Mouse (Mus musculus): ENCODE measurements around the gene Polr1d.
A peak's percentile ranks its signal among the peaks of the same experiment; 100 is the strongest.

Polr1d gene

DNA sequence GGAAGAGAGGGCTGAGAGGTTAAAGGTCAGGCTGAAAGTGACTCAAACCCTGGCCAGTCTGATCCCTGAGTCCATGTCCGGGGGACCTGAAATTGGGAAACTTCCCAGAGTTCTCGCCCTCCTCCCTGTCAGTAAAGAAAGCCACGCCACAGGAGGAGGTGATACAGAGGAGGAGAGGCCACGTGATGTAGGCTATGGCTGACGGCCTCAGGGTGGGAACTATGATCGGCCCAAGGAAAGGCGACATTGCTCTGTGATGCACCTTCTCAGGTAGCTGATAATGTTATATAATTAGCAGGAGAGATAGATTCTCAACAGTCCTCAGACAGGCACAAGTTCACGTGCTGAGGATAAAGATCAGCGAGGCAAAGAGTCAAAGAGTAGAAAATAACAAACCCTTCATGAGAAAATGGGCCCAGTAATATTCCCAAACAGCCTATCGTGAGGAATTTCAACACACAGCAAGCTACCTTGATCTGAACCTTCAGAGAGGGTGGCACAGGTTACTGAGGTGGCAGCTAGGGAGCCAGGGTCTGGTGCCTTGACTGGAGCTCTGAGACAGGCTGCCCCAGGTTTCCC is 20.0 kb upstream of the Polr1d start:
- DNase-seq = no peak

DNA sequence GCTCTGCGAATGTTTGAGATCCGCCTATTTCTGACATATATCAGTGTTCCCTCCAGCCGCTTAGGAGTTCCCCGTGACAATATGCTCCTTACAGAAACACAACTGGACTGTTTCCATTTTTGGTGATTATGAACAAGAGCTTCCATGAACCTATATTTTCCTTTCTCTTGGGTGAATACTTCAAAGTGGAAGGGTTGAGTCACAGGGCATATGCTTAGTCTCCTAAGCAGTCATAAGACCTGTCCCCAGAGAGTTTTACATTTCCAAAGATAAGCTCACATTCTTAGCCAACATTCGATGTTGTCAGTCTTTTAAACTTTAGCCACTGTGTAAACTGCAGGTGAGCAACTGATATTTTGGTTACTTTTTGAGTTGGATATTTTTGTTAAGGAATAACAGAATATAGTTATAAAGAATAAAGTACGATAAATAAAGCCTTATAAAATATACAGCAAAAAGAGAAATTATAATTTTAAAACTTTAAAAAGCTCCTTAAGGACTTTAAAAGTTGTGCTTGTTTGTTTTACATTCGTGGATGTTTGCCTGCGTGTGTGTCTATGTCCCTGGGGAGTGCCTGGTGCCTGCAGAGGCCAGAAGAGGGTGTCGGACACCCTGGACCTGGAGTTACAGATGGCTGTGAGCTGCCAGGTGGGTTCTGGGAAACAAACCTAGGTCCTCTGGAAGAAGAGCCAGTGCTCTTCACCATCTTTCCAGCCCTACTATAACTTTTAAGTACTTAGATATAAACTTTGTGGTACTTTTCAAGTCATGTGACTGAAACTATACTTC is 19.0 kb upstream of the Polr1d start:
- no peak for DNase-seq

DNA sequence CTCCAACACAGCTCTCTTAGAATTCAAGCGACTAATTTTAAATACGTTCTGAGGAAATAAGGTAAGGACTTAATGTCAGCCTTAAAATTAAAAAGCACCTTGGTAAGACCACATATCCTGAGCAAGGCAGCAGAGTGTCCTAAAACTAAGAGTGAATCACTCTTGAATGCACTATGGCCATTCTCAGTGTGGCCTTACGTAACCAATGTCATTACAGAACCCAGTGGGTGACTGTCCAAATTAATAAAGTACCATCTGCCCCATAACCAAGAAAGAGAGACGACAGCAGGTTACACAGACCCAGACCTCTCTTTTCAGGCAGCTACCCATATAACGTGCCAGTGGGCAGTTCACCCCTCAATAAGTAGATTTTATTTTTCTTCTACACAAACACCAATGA is 18.2 kb upstream of the Polr1d start:
- DNase-seq = no peak

DNA sequence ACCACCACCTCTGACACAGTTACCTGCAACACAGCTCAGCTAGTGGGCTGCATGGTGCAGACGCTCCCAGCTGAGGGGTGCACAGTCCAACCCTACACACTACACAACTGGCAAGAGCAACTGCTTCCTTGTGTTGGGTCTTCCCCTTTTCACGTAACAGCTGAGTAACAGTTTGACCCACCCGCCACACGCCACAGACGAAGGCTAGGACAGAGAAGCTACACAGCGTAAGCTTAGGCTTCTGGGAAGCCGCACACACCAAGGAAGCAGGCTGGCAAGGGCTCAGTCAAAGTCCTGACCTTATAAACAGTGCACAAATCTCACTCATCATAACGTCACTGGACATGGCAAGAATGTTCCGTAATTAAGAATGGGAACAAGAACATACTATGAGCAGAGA is 17.5 kb upstream of the Polr1d start:
- no peak for DNase-seq

DNA sequence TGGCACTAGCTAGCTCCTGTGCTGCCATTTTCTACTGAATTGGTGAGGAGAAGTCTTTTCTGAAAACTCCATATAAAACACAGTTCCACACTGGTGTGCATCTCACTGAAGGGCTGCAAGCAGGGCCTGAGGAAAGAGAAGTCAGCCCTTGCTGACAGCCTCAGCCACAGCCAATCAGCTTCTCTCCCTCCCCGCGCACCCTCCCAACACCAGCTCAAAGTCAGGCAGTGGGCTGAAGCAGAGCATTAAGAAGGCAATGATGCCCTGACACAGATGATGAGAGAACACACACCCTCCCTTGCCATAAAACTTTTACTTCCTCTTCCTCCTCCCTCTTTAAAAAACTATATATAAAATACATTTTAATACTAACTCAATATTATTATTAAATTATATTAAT is 16.8 kb upstream of the Polr1d start:
- peak; percentile 58 for DNase-seq

DNA sequence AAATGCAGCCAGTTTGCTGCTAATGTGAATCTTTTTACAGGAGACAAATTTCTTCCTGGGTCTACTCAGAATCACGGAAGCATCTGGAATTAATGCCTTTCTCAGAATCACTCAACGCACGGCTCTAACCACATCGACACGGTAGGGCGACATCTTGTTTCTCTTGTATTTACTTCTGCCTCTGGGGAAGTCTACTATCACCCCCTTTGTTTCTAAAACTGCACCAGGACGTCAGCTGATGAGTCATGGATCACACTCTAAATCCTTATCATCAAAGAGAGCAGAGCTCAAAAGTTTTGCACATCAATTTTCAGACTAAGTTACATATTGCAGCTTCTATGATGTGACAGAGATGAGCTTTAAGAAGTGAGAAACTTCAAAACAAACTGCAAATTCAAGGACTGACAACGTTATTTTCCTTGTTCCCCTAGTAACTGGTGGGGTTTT is 13.6 kb upstream of the Polr1d start:
- DNase-seq = peak; percentile 21

DNA sequence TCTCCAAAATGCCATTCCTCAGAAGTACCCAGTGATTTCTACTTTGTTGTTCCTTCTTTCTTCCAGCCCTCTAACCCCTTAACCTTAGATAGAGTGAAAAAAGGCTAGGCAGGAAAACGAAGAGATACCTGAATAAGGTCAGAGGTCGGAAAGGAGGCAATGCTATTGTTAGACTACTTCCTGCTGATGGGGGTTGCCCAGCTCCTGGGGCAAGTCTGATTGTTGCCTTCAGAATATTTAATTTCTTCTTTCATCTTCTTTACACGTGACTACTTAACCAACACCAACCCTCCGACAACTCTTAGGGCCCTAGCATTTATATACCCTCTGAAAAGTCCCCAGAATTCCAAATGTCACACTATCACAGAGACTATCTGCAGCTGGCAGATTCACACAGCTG is 10.7 kb upstream of the Polr1d start:
- DNase-seq = no peak

DNA sequence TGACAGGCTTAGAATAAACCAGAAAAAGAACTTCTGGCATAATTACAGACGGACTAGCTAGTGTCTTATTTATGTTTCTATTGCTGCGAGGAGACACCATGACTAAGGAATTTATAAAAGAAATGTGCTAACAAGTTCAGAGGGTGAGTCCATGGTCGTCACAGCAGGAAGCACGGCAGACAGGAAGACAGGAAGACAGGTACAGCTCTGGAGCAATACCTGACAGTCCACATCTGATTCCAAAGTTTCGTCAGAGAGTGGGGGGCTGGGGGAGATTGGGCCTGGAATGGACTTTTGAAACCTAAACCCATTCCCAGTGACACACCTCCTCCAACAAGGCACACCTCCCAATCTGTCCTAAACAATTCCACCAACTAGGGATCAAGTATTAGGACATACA is 9.9 kb upstream of the Polr1d start:
- DNase-seq = no peak

DNA sequence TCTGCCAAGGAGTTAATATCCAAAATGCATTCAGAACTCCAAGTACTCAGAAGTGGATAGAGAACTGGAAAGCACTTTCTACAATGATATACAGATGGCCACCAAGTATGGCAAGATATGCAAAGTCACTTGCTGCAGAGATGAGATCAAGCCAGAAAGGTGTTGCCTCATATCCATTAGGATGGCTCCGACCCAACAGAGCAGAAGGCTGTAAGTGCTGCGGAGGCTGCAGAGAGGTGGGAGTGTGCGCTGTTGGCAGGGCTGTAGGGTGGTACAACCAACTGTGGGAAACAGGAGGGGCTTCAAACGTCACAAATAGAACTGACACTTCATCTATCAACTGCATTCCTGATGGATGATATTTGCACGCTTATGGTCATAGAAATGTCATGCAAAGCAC is 8.0 kb upstream of the Polr1d start:
- no peak for DNase-seq

DNA sequence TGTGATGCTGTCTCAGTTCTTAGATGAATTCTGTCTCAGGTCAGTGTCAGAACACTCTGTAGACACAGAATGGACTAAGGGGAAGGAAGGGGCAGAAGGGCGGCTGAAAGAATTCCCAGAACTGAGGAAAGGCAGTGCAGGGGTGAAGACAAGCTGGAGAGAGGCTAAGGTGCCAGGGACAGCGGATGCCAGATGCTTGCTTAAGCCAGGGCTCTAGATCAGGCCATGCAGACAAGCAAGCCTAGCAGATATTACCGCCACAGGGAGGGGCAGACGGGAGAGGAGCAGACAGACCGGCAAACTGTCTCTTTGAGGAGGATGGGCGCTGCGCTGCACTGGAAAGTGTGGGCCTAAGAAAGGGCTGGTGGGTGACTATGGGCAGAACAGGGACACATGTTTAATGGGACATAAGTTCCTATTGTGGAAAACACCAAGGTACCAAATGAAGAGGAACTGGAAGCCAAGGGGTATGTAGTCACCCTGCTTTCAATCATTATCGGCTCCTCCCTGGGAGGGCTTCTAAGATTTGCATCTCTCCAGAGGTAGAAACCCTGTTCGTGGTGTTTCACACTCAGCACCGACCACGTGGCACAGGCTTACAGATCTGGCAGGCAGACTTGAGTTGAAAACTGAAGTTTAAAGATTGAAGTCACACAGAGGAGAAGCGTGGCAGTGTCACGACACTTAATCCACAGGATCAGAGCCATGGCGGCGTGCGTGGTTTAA is 5.9 kb upstream of the Polr1d start:
- no peak for DNase-seq

DNA sequence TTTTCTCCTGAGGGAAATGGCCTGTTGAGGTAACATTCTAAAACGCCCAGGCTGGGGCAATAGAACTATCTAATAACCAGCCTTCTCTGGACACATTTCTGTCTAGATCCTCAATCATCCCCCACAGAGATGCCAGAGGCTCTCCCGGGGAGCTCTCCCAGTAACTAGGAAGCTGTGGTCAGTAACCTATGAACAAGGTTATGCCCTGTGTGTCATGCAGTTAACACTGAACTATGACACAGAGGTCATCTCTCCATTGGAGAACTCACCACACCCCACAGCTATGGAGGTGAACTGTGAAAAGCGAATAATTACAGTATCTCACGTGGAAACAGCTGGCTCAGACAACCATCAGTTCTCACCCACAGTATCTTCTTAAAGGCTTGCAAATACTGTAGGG is 5.0 kb upstream of the Polr1d start:
- DNase-seq = no peak

DNA sequence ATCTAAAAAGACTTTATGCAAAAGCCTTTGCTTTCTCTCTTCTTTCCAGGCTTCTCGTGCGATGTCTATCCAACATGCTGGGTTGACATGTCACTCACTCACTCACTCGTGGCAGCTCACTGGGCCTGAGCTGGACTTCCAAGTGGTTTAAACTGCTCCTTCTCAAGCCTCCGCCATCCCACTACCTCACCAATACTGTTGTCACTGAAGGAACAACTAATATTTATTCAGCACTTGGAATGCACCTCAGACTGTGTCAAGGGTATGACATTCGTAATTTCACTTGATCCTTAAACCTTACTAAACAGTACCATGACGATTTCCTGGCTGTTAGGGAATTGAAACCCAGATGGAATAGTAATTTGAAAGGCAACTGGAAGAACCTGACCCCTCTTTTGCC is 3.0 kb upstream of the Polr1d start:
- DNase-seq = no peak

DNA sequence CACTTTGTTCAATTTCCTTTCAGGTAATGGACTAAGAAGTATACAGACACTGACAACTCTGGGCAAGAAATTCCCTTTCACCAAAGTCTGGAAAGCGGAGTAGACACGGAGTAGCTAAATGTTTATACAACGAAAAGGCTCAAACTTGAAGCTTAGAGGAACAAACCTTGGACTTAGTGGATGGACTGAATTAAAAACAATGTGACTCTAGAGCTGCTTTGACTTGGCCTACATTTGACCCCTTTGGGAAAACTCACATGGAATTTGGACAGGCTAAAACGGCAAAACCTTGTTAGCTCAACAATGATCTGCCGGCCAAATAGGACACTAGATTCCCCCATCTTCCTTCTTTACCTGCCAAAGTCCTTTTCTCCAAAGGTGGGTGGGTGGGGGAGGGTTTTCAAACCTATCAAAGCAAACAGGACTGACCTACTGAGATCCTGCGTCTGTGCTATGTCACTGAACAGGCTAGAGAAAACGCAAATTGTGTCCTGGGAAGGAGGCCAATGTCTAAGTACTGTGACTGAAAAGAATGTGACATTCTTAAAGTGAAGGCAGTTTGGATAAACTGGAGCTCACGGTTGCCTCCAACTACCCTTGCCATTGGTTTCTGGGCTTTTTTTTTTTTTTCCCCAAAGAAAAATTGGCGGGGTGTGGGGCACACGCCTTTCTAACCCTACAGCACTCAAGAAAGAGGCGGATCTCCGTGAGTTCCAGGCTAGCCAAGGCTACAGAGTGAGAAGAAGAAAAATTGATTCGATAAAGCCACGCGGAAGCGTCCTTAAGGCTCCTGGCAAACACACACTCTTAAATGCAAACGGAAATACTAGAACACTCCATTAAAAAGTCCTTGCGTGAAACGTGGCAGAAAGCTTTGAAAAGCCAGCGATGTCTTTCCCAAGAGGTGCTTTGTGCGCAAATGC is 1.5 kb upstream of the Polr1d start:
- no peak for DNase-seq

DNA sequence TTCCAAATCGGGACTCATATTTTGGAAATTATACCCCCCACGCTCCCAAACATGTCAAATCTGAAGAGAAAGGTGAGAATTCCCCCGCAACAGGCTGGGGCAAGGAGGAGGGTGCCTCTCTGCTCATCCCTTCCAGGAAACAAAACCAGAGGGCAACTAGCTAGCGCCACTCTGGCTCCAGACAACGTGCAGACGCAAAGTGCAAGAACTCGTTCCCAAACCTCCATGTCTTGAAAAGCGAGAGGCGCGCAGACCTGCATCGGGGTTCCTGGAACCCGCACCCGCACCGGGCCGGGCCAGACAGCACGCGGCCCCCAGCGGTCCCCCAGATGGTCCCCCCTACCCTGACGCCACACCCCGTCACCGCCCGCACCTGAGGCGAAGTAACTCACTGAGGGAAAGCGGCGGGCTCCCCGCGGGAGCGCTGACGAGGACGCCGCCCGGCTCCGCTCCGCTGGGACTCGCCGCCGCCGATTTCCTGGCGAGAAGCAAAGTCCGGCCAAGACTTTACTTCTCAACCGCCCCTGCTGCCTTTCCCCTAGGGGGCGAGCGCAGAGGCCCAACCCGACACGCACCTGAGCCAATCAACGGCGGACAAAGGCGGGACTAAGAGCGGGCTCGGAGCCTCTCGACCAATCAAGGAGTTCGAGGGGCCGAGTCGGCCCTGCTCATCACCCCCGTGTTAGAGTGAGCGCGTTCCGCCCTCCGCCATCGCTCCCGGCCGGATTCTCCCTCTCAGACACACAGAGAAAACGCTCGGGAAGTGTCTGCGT is 638 bp upstream of the Polr1d start, which contains the start of gene Lnx2:
Gene Lnx2, minus strand, starts transcription at position 561 of the 773 bp plus-strand sequence.
- peak; percentile 98 for DNase-seq

DNA sequence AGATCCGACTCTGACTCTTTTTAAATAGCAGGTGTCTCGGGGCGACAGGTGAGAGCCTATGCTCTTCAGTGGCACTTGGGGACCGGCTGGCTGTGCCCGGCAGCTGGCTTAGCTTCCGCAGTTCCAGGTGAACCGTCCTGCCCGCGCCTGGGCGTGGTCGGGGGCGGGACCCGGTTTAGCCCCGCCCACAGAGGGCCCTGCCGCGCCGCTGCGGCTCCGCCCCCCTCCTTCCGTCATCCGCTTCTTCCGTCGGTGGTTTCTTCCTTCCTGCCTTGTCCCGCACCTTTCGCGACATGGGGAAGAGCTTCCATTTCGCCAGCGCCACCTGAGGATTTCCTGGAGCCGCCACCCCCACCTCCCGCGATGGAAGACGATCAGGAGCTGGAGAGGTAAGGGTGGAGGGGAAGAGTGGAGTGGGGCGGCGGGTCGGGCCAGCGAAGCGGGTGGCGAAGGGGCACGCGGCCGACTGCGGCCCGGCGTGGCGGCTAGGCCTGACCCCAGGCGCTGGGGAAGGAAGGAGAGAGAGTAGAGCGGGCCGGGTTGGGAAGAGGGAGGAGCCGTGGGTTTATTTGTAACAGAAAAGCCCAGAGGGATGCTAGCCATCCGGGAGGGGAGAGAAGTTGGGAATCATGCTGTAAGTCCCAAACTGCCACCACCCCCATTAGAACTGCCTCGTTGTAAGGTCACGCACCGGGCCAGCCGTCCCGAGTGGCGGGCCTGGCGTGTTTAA is 620 bp downstream of the Polr1d start:
- DNase-seq = peak; percentile 97

DNA sequence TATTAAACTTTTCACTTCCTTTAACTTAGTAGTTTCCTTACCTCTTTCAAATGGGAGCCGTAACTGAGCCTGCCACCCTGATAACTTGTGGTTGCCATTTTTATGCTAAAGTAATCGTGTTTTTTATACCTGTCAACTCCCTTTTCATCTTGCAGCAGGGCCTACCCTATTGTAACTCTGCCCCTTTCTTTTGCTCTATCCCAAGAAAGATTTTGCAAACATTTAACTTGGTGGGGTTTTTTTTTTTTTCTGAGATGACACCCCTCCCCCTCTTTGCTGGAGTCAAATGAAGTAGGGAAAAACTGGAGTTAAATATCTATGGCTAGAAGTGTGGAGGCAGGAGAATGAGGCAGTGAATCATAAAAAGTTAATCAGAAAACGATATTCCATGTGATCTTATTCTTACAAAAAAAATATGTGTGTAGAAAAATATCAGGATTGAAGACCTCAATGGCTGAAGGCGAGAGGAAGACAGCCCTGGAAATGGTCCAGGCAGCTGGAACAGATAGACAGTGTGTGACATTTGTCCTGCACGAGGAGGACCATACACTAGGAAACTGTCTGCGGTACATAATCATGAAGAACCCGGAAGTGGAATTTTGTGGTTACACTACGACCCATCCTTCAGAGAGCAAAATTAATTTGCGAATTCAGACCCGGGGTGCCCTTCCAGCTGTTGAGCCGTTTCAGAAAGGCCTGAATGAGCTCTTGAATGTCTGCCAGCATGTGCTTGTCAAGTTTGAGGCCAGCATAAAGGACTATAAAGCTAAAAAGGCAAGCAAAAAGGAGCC is 1.5 kb downstream of the Polr1d start:
- no peak for DNase-seq

DNA sequence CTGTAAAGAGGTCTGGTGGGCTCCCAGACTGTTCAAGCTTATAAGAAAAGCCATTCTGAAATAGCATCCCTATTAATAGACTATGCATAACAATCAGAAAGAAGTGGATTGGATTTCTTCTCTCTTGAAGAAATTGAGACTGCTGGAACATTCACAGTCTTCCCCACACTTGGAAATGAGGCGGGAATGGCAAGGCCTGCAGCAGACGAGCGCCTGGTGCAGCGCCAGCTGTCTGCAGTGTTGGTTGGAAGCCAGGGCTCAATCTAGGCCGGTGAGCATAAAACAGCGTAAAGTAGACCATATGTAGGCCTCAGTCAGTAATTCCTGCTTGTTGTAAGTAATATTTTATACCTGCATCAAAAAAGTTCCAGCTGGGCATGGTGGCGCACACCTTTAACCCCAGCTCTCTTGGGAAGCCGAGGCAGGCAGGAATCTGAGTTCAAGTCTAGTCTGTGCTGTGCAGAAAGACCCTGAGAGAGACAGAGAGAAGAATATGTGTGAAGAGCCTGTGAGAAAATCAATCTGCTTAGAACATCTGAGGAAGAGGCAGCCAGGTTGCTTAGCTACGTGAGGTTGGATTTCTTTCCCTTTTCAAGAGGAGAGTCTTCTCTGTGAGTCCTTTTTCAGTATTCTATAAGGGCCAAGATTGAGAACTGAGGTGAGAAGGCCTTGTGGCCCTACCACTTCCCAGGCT is 8.5 kb downstream of the Polr1d start:
- no peak for DNase-seq

DNA sequence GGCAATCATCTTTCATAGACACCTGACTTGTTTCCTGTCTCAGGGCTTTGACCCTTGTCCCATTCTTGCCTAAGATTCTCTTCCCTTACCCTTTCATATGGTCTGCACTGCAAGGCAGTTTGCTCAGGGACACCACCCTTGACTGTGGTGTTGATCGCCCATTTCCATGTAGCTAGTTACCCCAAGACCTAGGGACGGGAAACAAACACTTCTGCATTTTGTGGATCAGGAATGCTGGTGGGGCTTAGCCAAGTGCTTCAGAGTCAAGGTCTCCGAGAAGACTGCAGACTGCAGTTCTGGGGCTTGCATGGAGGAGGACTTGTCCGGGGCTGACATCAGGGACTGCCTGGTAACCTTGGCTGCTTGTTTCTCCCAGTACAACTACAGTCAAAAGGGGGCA is 10.0 kb downstream of the Polr1d start:
- no peak for DNase-seq

DNA sequence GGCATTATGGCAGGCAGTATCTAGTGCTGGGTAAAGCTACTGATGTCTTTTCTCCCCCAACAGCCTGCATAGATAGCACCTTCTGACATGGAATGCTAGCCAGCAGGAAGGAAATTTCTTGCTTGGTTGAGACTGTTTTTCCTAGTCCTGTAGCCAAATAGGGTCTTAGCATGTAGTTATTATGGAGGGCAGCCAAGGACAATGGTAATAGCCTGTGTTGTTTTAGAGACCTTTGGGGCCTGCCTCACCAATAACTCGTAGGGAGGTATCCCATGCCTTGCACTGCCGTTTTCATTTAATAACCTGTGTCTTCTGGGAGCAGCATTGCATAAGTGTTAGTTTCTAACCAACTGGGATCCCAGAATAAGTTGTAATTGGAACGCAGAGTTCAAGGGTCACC is 13.0 kb downstream of the Polr1d start:
- no peak for DNase-seq
